Mouse (Mus musculus): ENCODE measurements around the gene March4.

Gene March4

GRCm38 (mm10) chr1:72450790-72451189 lies 85.9 kb downstream of the March4 start:
- intact Hi-C loops (cut with DNase I), result no loop called here

- intact Hi-C loops (cut with DNase I), result no loop called here
Measured at GRCm38 (mm10) chr1:72449752-72450151, 87.0 kb downstream of the March4 start.

- intact Hi-C loops (cut with DNase I), result no loop called here
Measured at GRCm38 (mm10) chr1:72442747-72443146, 94.0 kb downstream of the March4 start.

GRCm38 (mm10) chr1:72439146-72439545 lies 97.6 kb downstream of the March4 start:
- intact Hi-C loops (cut with DNase I), result no loop called here

- intact Hi-C loops (cut with DNase I), result no loop called here
Measured at GRCm38 (mm10) chr1:72436967-72437366, 99.8 kb downstream of the March4 start.

- intact Hi-C loops (cut with DNase I), result no loop called here
Measured at GRCm38 (mm10) chr1:72434510-72434909, 102.2 kb downstream of the March4 start.

GRCm38 (mm10) chr1:72432579-72432978 lies 104.2 kb downstream of the March4 start:
- intact Hi-C loops (cut with DNase I), result no loop called here

- intact Hi-C loops (cut with DNase I), result no loop called here
Measured at GRCm38 (mm10) chr1:72429107-72429807, 107.5 kb downstream of the March4 start.

- intact Hi-C loops (cut with DNase I), result no loop called here
Measured at GRCm38 (mm10) chr1:72428526-72428925, 108.2 kb downstream of the March4 start.

GRCm38 (mm10) chr1:72426456-72426855 lies 110.3 kb downstream of the March4 start:
- intact Hi-C loops (cut with DNase I), result no loop called here

- intact Hi-C loops (cut with DNase I), result no loop called here
Measured at GRCm38 (mm10) chr1:72422121-72422520, 114.6 kb downstream of the March4 start.

GRCm38 (mm10) chr1:72420220-72420619 lies 116.5 kb downstream of the March4 start:
- intact Hi-C loops (cut with DNase I), result no loop called here

GRCm38 (mm10) chr1:72418744-72419655 lies 117.7 kb downstream of the March4 start:
- intact Hi-C loops (cut with DNase I), result no loop called here

GRCm38 (mm10) chr1:72414561-72415253 lies 122.0 kb downstream of the March4 start:
- intact Hi-C loops (cut with DNase I), result no loop called here

GRCm38 (mm10) chr1:72414133-72414532 lies 122.6 kb downstream of the March4 start:
- intact Hi-C loops (cut with DNase I), result no loop called here

GRCm38 (mm10) chr1:72413205-72413604 lies 123.5 kb downstream of the March4 start:
- intact Hi-C loops (cut with DNase I), result no loop called here

GRCm38 (mm10) chr1:72411108-72411507 lies 125.6 kb downstream of the March4 start:
- intact Hi-C loops (cut with DNase I), result no loop called here

- intact Hi-C loops (cut with DNase I), result no loop called here
Measured at GRCm38 (mm10) chr1:72409936-72410335, 126.8 kb downstream of the March4 start.

GRCm38 (mm10) chr1:72406505-72407079 lies 130.1 kb downstream of the March4 start:
- intact Hi-C loops (cut with DNase I), result no loop called here

- intact Hi-C loops (cut with DNase I), result no loop called here
Measured at GRCm38 (mm10) chr1:72401331-72402069, 135.2 kb downstream of the March4 start.

- intact Hi-C loops (cut with DNase I), result no loop called here
Measured at GRCm38 (mm10) chr1:72400616-72401015, 136.1 kb downstream of the March4 start.

All from adrenal gland (tissue).